Mouse (Mus musculus) MEL-GATA-1-ER (cell line): Measurements from ENCODE around the gene Smoc1.

Experiments
- DNase-seq: peaks from one replicate; pipeline ENCODE4 v3.0.0-alpha.2; 2012; ENCODE audit warnings: low read depth; ENCODE audit errors: extremely low read depth

Smoc1 gene

GRCm38 (mm10) chr12:81224843-81225242 is 198.2 kb downstream of the Smoc1 start:
- DNase-seq = no peak

- no peak for DNase-seq
Measured at GRCm38 (mm10) chr12:81225966-81226577, 199.5 kb downstream of the Smoc1 start.

DNA sequence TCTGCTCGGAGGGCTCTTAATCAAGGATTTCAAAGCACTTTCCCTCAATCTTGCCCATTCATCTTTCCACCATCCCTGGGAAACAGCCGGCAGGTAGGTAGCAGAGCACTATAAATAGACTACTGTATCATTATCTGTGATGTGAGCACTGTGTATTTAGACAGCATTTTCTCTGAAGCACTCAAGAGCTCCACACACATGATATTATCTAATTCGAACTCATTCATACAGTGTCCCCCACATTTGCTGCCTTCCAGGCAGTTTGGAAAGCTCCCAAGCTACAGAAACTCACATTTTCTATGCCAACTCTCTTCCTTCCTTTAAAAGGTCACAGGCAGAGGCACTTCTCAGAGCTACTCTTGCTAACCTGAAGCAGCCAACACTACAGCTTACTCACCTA is 200.0 kb downstream of the Smoc1 start:
- DNase-seq = no peak

DNA sequence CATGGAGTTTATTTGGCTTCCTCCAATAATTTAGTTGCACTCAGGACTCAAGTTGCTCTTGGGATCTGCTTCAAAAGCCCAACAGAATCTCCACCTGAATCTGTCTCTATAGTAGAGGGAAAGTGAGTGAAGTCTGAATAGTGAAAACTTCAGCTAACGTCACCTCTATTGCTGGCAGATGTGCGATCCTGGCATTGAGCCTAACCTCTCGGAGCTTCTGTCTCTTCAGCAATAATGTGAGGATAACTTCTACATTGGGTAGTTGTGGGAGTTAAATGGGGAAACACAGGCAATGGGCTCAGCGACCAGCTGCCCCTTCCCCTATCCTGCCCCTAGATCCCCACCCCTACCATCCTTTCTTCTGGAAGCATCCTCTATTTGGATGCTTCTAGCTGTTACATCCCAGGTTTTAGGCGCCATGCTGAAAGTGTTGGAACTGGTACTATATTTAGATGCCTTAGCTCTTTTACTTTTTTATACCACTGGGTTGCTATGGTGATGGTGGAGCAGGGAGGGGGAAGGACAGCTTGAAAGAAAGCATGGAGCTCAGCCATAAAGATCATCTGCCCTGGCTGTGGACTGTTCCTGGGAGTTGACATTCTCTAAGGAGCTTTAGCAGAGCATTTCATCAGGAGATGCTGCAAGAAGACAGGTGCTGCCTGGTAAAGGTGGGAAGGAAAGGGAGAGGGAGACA is 201.3 kb downstream of the Smoc1 start:
- DNase-seq = no peak

DNA sequence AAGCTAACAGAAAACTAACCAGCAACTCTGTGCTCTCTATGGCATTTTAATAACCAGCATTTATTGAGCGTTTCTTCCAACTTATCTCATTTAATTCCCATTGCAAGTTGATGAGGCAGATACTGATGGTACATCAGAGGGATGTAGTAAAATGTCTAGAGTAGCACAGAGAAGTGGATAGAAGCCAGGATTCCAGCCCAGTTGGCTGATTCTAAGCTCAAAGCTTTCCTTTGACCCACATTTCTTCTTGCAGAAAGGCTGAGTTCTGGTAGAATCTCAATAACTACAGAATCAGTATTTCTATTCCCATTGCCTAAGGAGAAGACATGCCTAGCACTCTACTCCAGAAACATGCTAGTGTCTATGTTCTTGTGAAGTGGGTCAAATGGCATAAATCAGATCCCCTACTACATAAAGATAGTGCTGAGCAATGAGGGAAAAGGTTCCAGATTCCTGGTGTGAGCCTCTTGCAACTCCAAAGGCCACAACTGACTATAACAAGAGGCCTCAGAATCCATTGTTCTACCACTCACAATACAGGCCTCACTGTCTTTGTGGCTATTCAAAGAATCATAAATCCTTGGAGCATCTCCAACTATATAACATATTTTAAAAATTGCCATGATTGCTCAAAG is 207.3 kb downstream of the Smoc1 start:
- no peak for DNase-seq

- DNase-seq = no peak
Measured at GRCm38 (mm10) chr12:81235456-81236330, 209.1 kb downstream of the Smoc1 start.
